Mouse (Mus musculus) bone marrow macrophage, adult 2 months (primary cell): Measurements from ENCODE around the gene Macf1.

ENCODE experiments used
- CTCF ChIP-seq: IDR thresholded peaks from 2 replicates; pipeline ENCODE4 v1.5.1; 2012; ENCODE audit warnings: low read depth, mild to moderate bottlenecking, low read length, moderate library complexity
- POLR2A ChIP-seq: IDR thresholded peaks from 2 replicates; pipeline ENCODE4 v1.6.1; 2012; ENCODE audit warnings: mild to moderate bottlenecking, low read depth, low read length, borderline replicate concordance

DNA sequence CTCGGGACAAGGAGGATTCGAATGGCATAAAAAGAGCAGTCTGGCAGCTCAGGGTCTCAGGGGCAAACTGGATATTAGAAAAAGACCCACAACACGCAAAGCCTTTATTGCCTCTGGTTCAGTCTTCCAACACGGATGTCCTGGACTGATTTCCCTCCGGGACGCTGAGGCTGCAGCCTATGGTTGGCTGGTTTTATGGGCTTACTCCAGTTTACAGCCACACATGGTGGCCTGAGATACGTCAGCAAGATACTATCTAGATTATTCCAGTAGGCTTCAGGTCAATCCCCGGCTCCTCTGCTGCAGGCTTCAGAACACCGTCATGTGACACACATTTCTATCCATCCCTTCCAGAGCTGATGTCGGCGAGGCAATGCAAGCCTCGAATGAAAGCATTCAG is 9.2 kb upstream of the Macf1 start:
- TF ChIP-seq CTCF, result no peak
- TF ChIP-seq POLR2A, result no peak
